In genomic region chr16:30145465-30146207, GRCm38 (mm10) we compare ENCODE assay signal across 8 mouse cellular contexts.
DNase-seq lines count a peak whose midpoint lies in the region; ATAC-seq lines count a peak whose summit lies in the region.

No protein-coding gene starts in this region.

- H3K27me3 ChIP-seq in midbrain, embryonic 13.5 days = peaks cover 68% of the 10 kb centered on the region

- no peaks in the 10 kb centered on the region for H3K36me3 ChIP-seq in midbrain, embryonic 13.5 days

- peaks cover 4% of the 10 kb centered on the region; the same call in 1 of the 2 replicates for H3K9me3 ChIP-seq in midbrain, embryonic 13.5 days

- ATAC-seq in midbrain, embryonic 13.5 days = peak; percentile 87

- 11% methylated on average over 16 of the region's 16 CpGs for WGBS in midbrain, embryonic 13.5 days

- peak overlapping the region; percentile 39 for H3K4me2 ChIP-seq in midbrain, embryonic 13.5 days (replicated peaks)

- no peak overlapping the region for H3K27ac ChIP-seq in midbrain, embryonic 13.5 days

- no peak overlapping the region for H3K4me3 ChIP-seq in midbrain, embryonic 13.5 days (replicated peaks)

- H3K9ac ChIP-seq in midbrain, embryonic 13.5 days (replicated peaks) = no peak overlapping the region

- peaks cover 13% of the 10 kb centered on the region for H3K4me1 ChIP-seq in midbrain, embryonic 13.5 days (replicated peaks)

- DNase-seq in kidney, postnatal 4 days = peak; percentile 32 to 50
- DNase-seq in kidney, adult 8-10 months = no peak
- DNase-seq in embryo, embryonic 11 days = peak; percentile 78
- peak; percentile 51 for DNase-seq in heart, adult 8-10 months (ENCODE audit: low spot score)
- peak; percentile 21 to 26 for DNase-seq in layer of hippocampus, adult 8-10 months (ENCODE audit: low spot score in 2 of 2)
- DNase-seq in spleen, postnatal 10 days (ENCODE audit: low spot score in 2 of 2) = peak; percentile 12 to 59
- DNase-seq in cerebellum, adult 9-11 months = no peak

Comparison
In these comparisons a context has a peak if more than half of its experiments do, and no peak if none do; other contexts are left out.
1. DNase-seq: peak in kidney, postnatal 4 days (2 of 2), embryo, embryonic 11 days (single experiment), heart, adult 8-10 months (single experiment), layer of hippocampus, adult 8-10 months (2 of 2) and spleen, postnatal 10 days (2 of 2); none in kidney, adult 8-10 months (0 of 2) and cerebellum, adult 9-11 months (single experiment).